Mouse (Mus musculus): ENCODE measurements around the gene Gng4.

Gng4 gene

GRCm38 (mm10) chr13:13826533-13826932 is 42.7 kb downstream of the Gng4 start:
- no peak overlapping the region for H3K4me3 ChIP-seq (replicated peaks; ENCODE audit: low read length)
- no peaks in the 10 kb centered on the region for H3K9me3 ChIP-seq (ENCODE audit: low read length)
- TF ChIP-seq POU5F1 (IDR thresholded peaks at IDR 0.05; ENCODE audit: borderline replicate concordance, low read length), result no peak
- no peak for TF ChIP-seq NANOG (IDR thresholded peaks at IDR 0.05; ENCODE audit: borderline replicate concordance, low read length)
- TF ChIP-seq CTCF (conservative IDR thresholded peaks at IDR 0.05; ENCODE audit: low read length), result no peak
- no peaks in the 10 kb centered on the region for H3K36me3 ChIP-seq (ENCODE audit: insufficient read depth, low read length)
- H3K27me3 ChIP-seq (ENCODE audit: insufficient read depth, low read length), result no peaks in the 10 kb centered on the region
- no peaks in the 10 kb centered on the region for H3K4me1 ChIP-seq (replicated peaks; ENCODE audit: low read depth, low read length)

- Histone ChIP-seq H3K36me3 (ENCODE audit: insufficient read depth, low read length) (no peaks in the 10 kb centered on the region), H3K4me1 (replicated peaks; ENCODE audit: low read depth, low read length) (no peaks in the 10 kb centered on the region), H3K4me3 (replicated peaks; ENCODE audit: low read length) (no peak overlapping the region), H3K9me3 (ENCODE audit: low read length) (no peaks in the 10 kb centered on the region), H3K27me3 (ENCODE audit: insufficient read depth, low read length) (no peaks in the 10 kb centered on the region)
- TF ChIP-seq CTCF (conservative IDR thresholded peaks at IDR 0.05; ENCODE audit: low read length) (no peak), NANOG (IDR thresholded peaks at IDR 0.05; ENCODE audit: borderline replicate concordance, low read length) (no peak), POU5F1 (IDR thresholded peaks at IDR 0.05; ENCODE audit: borderline replicate concordance, low read length) (no peak)
Measured at GRCm38 (mm10) chr13:13828125-13828524, 44.3 kb downstream of the Gng4 start.

DNA sequence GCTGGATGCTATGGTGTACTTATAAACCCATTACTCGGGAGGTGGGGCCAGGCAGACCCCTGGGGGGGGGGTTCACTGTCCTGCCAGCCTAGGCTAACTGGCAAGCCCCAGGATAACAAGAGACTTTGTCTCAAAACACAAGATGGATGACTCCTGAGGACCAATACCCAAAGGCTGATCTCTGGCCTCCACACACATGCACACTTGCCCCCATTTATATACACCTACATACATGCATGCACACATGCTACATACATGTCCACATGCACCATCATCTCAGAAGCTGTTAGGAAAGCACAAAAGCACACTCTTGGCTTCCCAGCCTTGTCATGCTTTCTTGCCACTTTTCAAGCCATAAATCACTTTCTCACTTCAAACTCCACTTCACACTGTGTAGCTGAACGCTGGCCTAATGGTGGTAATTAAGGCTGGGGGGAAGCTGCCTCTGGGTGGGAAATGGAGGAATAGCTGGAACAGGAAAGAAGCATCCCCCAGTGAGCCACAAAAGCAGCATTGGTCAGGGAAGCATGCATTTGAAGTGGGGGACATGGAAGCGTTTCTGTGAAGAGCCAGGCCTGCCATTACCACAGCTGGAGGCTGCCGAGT is 46.7 kb downstream of the Gng4 start:
- Histone ChIP-seq H3K4me1 (replicated peaks; ENCODE audit: low read depth, low read length) (no peaks in the 10 kb centered on the region), H3K9me3 (ENCODE audit: low read length) (peaks cover 6% of the 10 kb centered on the region), H3K4me3 (replicated peaks; ENCODE audit: low read length) (no peak overlapping the region), H3K27me3 (ENCODE audit: insufficient read depth, low read length) (no peaks in the 10 kb centered on the region), H3K36me3 (ENCODE audit: insufficient read depth, low read length) (no peaks in the 10 kb centered on the region)
- TF ChIP-seq POU5F1 (IDR thresholded peaks at IDR 0.05; ENCODE audit: borderline replicate concordance, low read length) (no peak), CTCF (conservative IDR thresholded peaks at IDR 0.05; ENCODE audit: low read length) (no peak), NANOG (IDR thresholded peaks at IDR 0.05; ENCODE audit: borderline replicate concordance, low read length) (no peak)

DNA sequence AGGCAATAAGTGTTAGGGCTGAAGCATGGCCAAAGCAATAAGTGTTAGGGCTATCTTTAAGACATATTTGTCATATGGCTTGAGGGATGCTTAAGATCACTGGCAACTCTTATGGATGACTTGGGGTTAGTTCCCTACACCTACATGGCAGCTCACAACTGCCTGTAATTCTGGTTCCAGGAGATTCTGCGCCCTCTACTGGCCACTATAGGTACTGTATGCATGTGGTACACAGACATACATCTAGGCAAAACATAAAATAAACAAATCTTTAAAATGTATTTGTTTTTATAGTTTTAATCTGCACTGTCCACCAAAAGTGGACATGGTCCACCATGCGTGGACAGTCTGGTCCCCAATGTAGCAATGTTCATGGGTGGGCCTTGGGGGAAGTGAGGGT is 51.3 kb downstream of the Gng4 start:
- H3K36me3 ChIP-seq (ENCODE audit: insufficient read depth, low read length), result no peaks in the 10 kb centered on the region
- no peak overlapping the region for H3K4me3 ChIP-seq (replicated peaks; ENCODE audit: low read length)
- H3K9me3 ChIP-seq (ENCODE audit: low read length), result peaks cover 44% of the 10 kb centered on the region
- TF ChIP-seq NANOG (IDR thresholded peaks at IDR 0.05; ENCODE audit: borderline replicate concordance, low read length) (no peak), CTCF (conservative IDR thresholded peaks at IDR 0.05; ENCODE audit: low read length) (peak; percentile 55)
- no peaks in the 10 kb centered on the region for H3K27me3 ChIP-seq (ENCODE audit: insufficient read depth, low read length)
- H3K4me1 ChIP-seq (replicated peaks; ENCODE audit: low read depth, low read length), result no peaks in the 10 kb centered on the region

GRCm38 (mm10) chr13:13845021-13845420 is 61.2 kb downstream of the Gng4 start:
- Histone ChIP-seq H3K36me3 (ENCODE audit: insufficient read depth, low read length) (no peaks in the 10 kb centered on the region), H3K9me3 (ENCODE audit: low read length) (peaks cover 71% of the 10 kb centered on the region), H3K4me1 (replicated peaks; ENCODE audit: low read depth, low read length) (no peaks in the 10 kb centered on the region; the same call in 1 of the 2 replicates), H3K27me3 (ENCODE audit: insufficient read depth, low read length) (no peaks in the 10 kb centered on the region), H3K4me3 (replicated peaks; ENCODE audit: low read length) (no peak overlapping the region)
- no peak for TF ChIP-seq NANOG (IDR thresholded peaks at IDR 0.05; ENCODE audit: borderline replicate concordance, low read length)
- no peak for TF ChIP-seq CTCF (conservative IDR thresholded peaks at IDR 0.05; ENCODE audit: low read length)
- TF ChIP-seq POU5F1 (IDR thresholded peaks at IDR 0.05; ENCODE audit: borderline replicate concordance, low read length), result no peak

- no peaks in the 10 kb centered on the region for H3K36me3 ChIP-seq (ENCODE audit: insufficient read depth, low read length)
- TF ChIP-seq NANOG (IDR thresholded peaks at IDR 0.05; ENCODE audit: borderline replicate concordance, low read length) (no peak), CTCF (conservative IDR thresholded peaks at IDR 0.05; ENCODE audit: low read length) (no peak), POU5F1 (IDR thresholded peaks at IDR 0.05; ENCODE audit: borderline replicate concordance, low read length) (no peak)
- peaks cover 68% of the 10 kb centered on the region for H3K9me3 ChIP-seq (ENCODE audit: low read length)
- H3K4me1 ChIP-seq (replicated peaks; ENCODE audit: low read depth, low read length), result no peaks in the 10 kb centered on the region
- no peak overlapping the region for H3K4me3 ChIP-seq (replicated peaks; ENCODE audit: low read length)
- no peaks in the 10 kb centered on the region for H3K27me3 ChIP-seq (ENCODE audit: insufficient read depth, low read length)
Measured at GRCm38 (mm10) chr13:13847075-13847599, 63.3 kb downstream of the Gng4 start.

GRCm38 (mm10) chr13:13857190-13857589 is 73.3 kb downstream of the Gng4 start:
- Histone ChIP-seq H3K4me1 (replicated peaks; ENCODE audit: low read depth, low read length) (no peaks in the 10 kb centered on the region), H3K4me3 (replicated peaks; ENCODE audit: low read length) (no peak overlapping the region), H3K36me3 (ENCODE audit: insufficient read depth, low read length) (no peaks in the 10 kb centered on the region; the same call in 1 of the 2 replicates)

DNA sequence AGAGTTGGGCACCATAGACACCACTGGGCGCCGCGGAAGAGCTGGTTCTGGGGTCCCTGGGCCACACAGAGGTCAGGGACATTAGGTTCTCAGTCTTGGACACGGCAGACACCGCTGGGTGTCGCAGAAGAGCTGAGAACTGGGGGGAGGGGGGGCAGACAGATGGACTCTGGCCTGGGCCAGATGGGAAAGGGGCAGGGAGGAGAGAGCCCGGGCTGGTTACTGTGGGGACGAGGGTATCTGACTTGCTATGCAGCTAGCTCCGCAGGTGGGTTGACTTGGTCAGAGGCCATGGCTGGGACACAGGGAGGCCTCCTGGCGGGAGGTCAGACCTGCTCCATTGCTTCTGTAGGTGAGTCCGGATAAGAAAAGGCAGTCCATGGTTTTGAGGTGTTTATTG is 78.5 kb downstream of the Gng4 start:
- H3K9me3 ChIP-seq (ENCODE audit: low read length), result peaks cover 70% of the 10 kb centered on the region
- H3K36me3 ChIP-seq (ENCODE audit: insufficient read depth, low read length), result peaks cover 7% of the 10 kb centered on the region; the same call in 1 of the 2 replicates
- no peak for TF ChIP-seq NANOG (IDR thresholded peaks at IDR 0.05; ENCODE audit: borderline replicate concordance, low read length)
- TF ChIP-seq CTCF (conservative IDR thresholded peaks at IDR 0.05; ENCODE audit: low read length), result no peak
- no peak for TF ChIP-seq POU5F1 (IDR thresholded peaks at IDR 0.05; ENCODE audit: borderline replicate concordance, low read length)
- H3K4me1 ChIP-seq (replicated peaks; ENCODE audit: low read depth, low read length), result peaks cover 2% of the 10 kb centered on the region; the same call in 1 of the 2 replicates
- H3K4me3 ChIP-seq (replicated peaks; ENCODE audit: low read length), result no peak overlapping the region
- H3K27me3 ChIP-seq (ENCODE audit: insufficient read depth, low read length), result no peaks in the 10 kb centered on the region

More at GRCm38 (mm10) chr13:13857190-13857589, 73.3 kb downstream of the Gng4 start:
- H3K27me3 ChIP-seq (ENCODE audit: insufficient read depth, low read length), result no peaks in the 10 kb centered on the region
- TF ChIP-seq NANOG (IDR thresholded peaks at IDR 0.05; ENCODE audit: borderline replicate concordance, low read length) (no peak), POU5F1 (IDR thresholded peaks at IDR 0.05; ENCODE audit: borderline replicate concordance, low read length) (no peak), CTCF (conservative IDR thresholded peaks at IDR 0.05; ENCODE audit: low read length) (no peak)
- peaks cover 29% of the 10 kb centered on the region for H3K9me3 ChIP-seq (ENCODE audit: low read length)

Data from E14TG2a.4 (cell line).